Mouse (Mus musculus): Measurements from ENCODE around the gene Nxn. TPM values are rescaled to one million over a fixed set of nuclear protein-coding genes. Genes with fewer than 3 reads are reported as not detected.

Gene Nxn
- 3.0 and 8.8 TPM in 2 replicates for total RNA-seq (2014; fragmentation: Nextera tagmentation)
- 4.0 and 4.5 TPM in 2 replicates for total RNA-seq (2017)

- ATAC-seq (replicated peaks; ENCODE audit: low FRiP score, low TSS enrichment, poor library complexity, severe bottlenecking) = peak; percentile 92
These were observed at the start of gene Nxn for GRCm38 (mm10) chr11:76398798-76399586. Nxn (minus strand) TSS chr11:76399140.

GRCm38 (mm10) chr11:76446251-76446650, 47.3 kb upstream of the Nxn start:
- ATAC-seq (replicated peaks; ENCODE audit: low FRiP score, low TSS enrichment, poor library complexity, severe bottlenecking) = peak; percentile 76; the same call in 1 of the 2 replicates

GRCm38 (mm10) chr11:76445459-76445858, 46.5 kb upstream of the Nxn start:
- ATAC-seq (replicated peaks; ENCODE audit: low FRiP score, low TSS enrichment, poor library complexity, severe bottlenecking) = no peak

GRCm38 (mm10) chr11:76439666-76440065, 40.7 kb upstream of the Nxn start:
- ATAC-seq (replicated peaks; ENCODE audit: low FRiP score, low TSS enrichment, poor library complexity, severe bottlenecking) = no peak

GRCm38 (mm10) chr11:76436864-76437437, 38.0 kb upstream of the Nxn start:
- no peak for ATAC-seq (replicated peaks; ENCODE audit: low FRiP score, low TSS enrichment, poor library complexity, severe bottlenecking)

GRCm38 (mm10) chr11:76436009-76436408, 37.1 kb upstream of the Nxn start:
- ATAC-seq (replicated peaks; ENCODE audit: low FRiP score, low TSS enrichment, poor library complexity, severe bottlenecking) = no peak

- no peak for ATAC-seq (replicated peaks; ENCODE audit: low FRiP score, low TSS enrichment, poor library complexity, severe bottlenecking)
These were observed 31.2 kb upstream of the Nxn start for GRCm38 (mm10) chr11:76429966-76430631.

- no peak for ATAC-seq (replicated peaks; ENCODE audit: low FRiP score, low TSS enrichment, poor library complexity, severe bottlenecking)
These were observed 30.6 kb upstream of the Nxn start for GRCm38 (mm10) chr11:76429556-76429955.

GRCm38 (mm10) chr11:76429046-76429445, 30.1 kb upstream of the Nxn start:
- 0 out of 2 replicates have a peak, but pooled peaks have one; percentile 39 for ATAC-seq (replicated peaks; ENCODE audit: low FRiP score, low TSS enrichment, poor library complexity, severe bottlenecking)

GRCm38 (mm10) chr11:76427781-76428180, 28.8 kb upstream of the Nxn start:
- no peak for ATAC-seq (replicated peaks; ENCODE audit: low FRiP score, low TSS enrichment, poor library complexity, severe bottlenecking)

- no peak for ATAC-seq (replicated peaks; ENCODE audit: low FRiP score, low TSS enrichment, poor library complexity, severe bottlenecking)
These were observed 26.8 kb upstream of the Nxn start for GRCm38 (mm10) chr11:76425749-76426148.

- ATAC-seq (replicated peaks; ENCODE audit: low FRiP score, low TSS enrichment, poor library complexity, severe bottlenecking) = no peak
These were observed 22.0 kb upstream of the Nxn start for GRCm38 (mm10) chr11:76420896-76421295.

GRCm38 (mm10) chr11:76419179-76419578, 20.2 kb upstream of the Nxn start:
- no peak for ATAC-seq (replicated peaks; ENCODE audit: low FRiP score, low TSS enrichment, poor library complexity, severe bottlenecking)

GRCm38 (mm10) chr11:76418423-76418822, 19.5 kb upstream of the Nxn start:
- ATAC-seq (replicated peaks; ENCODE audit: low FRiP score, low TSS enrichment, poor library complexity, severe bottlenecking) = no peak

- ATAC-seq (replicated peaks; ENCODE audit: low FRiP score, low TSS enrichment, poor library complexity, severe bottlenecking) = no peak
These were observed 17.0 kb upstream of the Nxn start for GRCm38 (mm10) chr11:76415985-76416384.

- ATAC-seq (replicated peaks; ENCODE audit: low FRiP score, low TSS enrichment, poor library complexity, severe bottlenecking) = no peak
These were observed 16.1 kb upstream of the Nxn start for GRCm38 (mm10) chr11:76415001-76415400.

GRCm38 (mm10) chr11:76413202-76413601, 14.3 kb upstream of the Nxn start:
- no peak for ATAC-seq (replicated peaks; ENCODE audit: low FRiP score, low TSS enrichment, poor library complexity, severe bottlenecking)

GRCm38 (mm10) chr11:76410826-76411225, 11.9 kb upstream of the Nxn start:
- no peak for ATAC-seq (replicated peaks; ENCODE audit: low FRiP score, low TSS enrichment, poor library complexity, severe bottlenecking)

- peak; percentile 99 for ATAC-seq (replicated peaks; ENCODE audit: low FRiP score, low TSS enrichment, poor library complexity, severe bottlenecking)
These were observed 8.0 kb upstream of the Nxn start, which contains the start of gene Timm22 for GRCm38 (mm10) chr11:76406702-76407583. Timm22 (plus strand) TSS chr11:76406952.
